Mouse (Mus musculus): Measurements from ENCODE around the gene Mapk1ip1. TPM values are rescaled to one million over a fixed set of nuclear protein-coding genes. Genes with fewer than 3 reads are reported as not detected.

Mapk1ip1 gene
- polyA plus RNA-seq, 1 experiment from 2014 or later, result 3.0 TPM

DNA sequence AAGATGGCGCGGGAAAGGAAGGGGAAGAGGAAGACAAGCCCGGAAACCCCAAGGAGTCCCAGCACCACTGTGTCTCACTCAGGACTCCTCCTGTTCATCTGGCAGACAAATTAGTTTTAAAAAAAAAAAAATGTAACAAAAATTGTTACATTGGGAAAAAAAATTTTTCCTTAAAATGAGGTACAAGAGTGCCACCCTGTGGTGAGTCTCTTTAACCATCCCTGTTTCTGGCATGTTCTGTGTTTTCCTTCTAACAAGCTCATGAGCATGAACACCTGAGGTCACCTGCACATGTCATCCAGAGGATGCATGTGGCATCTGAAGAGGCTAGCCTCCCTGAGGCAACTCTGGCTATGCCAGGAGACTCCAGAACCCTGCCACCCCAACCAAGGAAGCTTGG, 11.0 kb downstream of the Mapk1ip1 start:
- Histone ChIP-seq H3K4me1 (replicated peaks) (no peaks in the 10 kb centered on the region), H3K9me3 (replicated peaks) (no peaks in the 10 kb centered on the region), H3K9ac (no peak overlapping the region), H3K4me3 (replicated peaks) (no peak overlapping the region), H3K36me3 (replicated peaks) (0 out of 2 replicates have a peak, but pooled peaks cover 4% of the 10 kb centered on the region), H3K27ac (replicated peaks) (no peak overlapping the region), H3K27me3 (no peaks in the 10 kb centered on the region), H3K4me2 (no peak overlapping the region)
- ATAC-seq (ENCODE audit: insufficient read depth), result no peak
- 50% methylated on average over 2 of the region's 3 CpGs for WGBS (ENCODE audit: insufficient replicate concordance)

DNA sequence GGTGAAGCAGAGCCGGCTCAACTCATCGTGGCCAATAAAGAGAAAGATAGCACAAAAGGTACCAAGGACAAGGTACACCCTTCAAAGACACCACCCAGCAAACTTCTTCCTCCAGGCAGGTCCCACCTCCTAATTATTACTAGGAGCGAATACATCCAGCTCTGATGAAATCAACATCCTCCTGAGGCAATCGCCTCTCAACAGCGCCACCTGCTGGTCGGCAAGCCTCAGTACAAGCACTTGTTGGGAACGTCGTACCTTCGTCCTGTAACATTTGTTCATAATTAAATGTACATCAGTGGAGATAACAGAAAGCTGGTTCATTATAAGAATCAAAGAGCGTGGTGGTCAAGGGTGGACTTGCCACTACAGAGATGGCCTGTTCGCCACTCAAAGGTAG, 18.3 kb downstream of the Mapk1ip1 start:
- ATAC-seq (ENCODE audit: insufficient read depth), result no peak
- H3K27ac ChIP-seq (replicated peaks), result no peak overlapping the region
- H3K27me3 ChIP-seq, result no peaks in the 10 kb centered on the region
- H3K36me3 ChIP-seq (replicated peaks), result no peaks in the 10 kb centered on the region
- WGBS (ENCODE audit: insufficient replicate concordance), result 12% methylated on average over 11 of the region's 11 CpGs
- no peak overlapping the region for H3K4me3 ChIP-seq (replicated peaks)
- no peaks in the 10 kb centered on the region for H3K4me1 ChIP-seq (replicated peaks)
- no peak overlapping the region for H3K9ac ChIP-seq
- no peaks in the 10 kb centered on the region for H3K9me3 ChIP-seq (replicated peaks)
- H3K4me2 ChIP-seq, result no peak overlapping the region

DNA sequence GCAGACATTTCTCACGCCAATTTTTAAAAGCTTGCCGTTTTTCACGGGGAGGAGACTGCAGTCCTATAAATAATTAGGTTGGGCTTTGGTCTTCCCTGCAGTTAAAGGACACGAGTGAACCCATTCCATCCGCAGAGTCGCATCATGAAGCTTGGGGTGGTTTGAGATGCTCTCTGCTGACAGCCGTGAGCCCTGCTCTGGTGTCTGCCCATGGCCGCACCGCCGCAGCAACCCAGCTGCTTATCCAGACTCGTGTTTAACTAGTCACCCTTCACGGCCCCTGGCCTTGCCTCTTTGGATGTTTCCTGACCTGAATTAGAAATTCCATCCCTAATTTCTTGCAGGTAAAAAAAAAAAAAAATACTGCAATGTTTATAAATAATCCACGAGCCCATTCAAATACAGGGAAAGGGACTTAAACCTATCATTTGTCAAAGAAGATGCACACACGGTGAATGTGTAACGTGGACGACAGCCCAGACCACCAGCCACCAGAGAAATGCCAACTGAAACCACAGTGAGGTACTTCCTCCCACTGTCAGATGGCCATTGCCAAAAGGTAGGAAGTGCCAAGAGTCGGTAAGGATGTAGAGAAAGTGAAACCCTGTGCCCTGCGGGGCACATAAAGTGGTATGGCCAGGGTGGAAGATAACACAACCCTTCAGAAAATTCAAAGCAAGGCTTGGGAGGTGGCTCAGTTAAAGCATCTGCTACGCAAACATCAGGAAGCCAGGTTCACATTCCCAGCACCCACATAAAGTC, 20.9 kb downstream of the Mapk1ip1 start:
- no peaks in the 10 kb centered on the region for H3K9me3 ChIP-seq (replicated peaks)
- no peaks in the 10 kb centered on the region for H3K36me3 ChIP-seq (replicated peaks)
- no peak overlapping the region for H3K27ac ChIP-seq (replicated peaks)
- no peak overlapping the region for H3K4me2 ChIP-seq
- no peaks in the 10 kb centered on the region for H3K27me3 ChIP-seq
- H3K4me3 ChIP-seq (replicated peaks), result no peak overlapping the region
- no peak for ATAC-seq (ENCODE audit: insufficient read depth)
- 62% methylated on average over 19 of the region's 19 CpGs for WGBS (ENCODE audit: insufficient replicate concordance)
- no peaks in the 10 kb centered on the region for H3K4me1 ChIP-seq (replicated peaks)
- no peak overlapping the region for H3K9ac ChIP-seq

DNA sequence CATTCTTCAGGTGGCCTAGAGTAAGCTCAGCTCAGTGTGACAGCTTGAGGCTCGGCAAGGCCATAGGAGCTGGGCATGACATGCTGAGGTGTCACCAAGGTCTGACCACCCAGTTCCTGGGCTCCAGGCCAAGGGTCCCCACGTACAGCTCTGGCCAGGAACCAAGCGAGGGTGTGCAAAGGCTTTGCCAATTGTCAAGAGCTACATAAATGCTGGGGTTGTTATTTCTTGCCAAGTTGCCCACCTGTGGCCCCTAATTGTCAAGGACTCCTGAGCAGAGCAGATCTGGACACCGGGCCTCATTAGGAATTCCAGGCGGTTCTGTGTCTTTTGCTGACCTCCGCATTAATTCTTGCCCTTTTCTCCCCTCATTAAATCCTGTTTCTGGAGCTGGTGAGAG, 21.6 kb downstream of the Mapk1ip1 start:
- no peak for ATAC-seq (ENCODE audit: insufficient read depth)
- H3K36me3 ChIP-seq (replicated peaks), result no peaks in the 10 kb centered on the region
- no peaks in the 10 kb centered on the region for H3K27me3 ChIP-seq
- no peak overlapping the region for H3K27ac ChIP-seq (replicated peaks)
- H3K9ac ChIP-seq, result no peak overlapping the region
- H3K4me2 ChIP-seq, result no peak overlapping the region
- H3K4me1 ChIP-seq (replicated peaks), result no peaks in the 10 kb centered on the region
- H3K9me3 ChIP-seq (replicated peaks), result no peaks in the 10 kb centered on the region
- H3K4me3 ChIP-seq (replicated peaks), result no peak overlapping the region
- 65% methylated on average over 6 of the region's 6 CpGs for WGBS (ENCODE audit: insufficient replicate concordance)

DNA sequence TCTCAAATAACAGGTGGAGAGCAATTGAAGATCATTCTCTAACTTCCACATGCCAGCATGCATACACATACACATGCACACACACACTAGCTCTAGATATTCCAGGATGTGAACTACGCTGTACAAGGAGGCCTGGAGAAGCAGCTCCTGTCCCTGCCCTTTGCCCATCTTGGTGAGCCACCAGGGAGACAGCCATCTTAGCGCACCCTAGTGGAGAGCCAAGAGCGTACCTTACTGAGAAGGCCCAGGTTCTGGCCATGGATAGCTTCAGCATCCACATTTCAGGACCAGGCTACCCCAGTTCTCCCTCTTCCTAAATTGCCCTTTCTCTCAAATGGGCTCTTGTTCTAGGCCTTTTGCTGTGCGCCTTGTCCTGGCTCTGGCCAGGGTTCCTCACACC, 27.8 kb downstream of the Mapk1ip1 start:
- no peaks in the 10 kb centered on the region for H3K9me3 ChIP-seq (replicated peaks)
- ATAC-seq (ENCODE audit: insufficient read depth), result no peak

DNA sequence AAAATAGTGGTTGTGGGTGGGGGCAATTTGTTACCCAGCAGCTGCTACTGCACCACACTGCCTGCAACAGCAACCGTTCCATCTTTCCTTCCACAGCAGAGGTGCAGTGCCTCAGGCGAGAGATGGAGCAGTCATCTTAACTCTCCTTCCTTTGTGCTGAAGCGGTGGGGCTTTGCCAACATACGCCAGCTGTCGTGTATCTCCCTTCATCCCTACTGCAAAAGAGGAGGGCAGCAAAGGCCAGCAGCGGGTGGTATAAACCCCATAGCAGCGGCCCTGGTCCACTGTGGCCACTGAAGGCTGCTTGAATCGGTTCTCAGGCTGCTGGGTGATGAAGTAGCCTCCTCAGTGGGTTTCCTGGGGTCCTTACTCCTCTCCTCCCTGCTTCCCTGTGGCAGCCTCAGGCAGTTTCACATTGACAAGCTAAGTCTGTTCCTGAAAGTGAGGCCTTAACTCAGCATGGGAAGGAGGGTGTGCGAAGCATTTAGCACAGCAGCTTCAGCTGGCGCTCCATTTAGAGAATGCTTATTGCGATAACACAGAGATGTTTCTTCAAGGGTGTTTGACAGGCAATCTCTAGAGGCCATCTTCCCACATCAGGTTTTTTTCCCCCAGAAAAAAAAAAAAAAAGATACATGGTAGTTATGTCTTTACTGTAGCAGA, 32.7 kb downstream of the Mapk1ip1 start:
- Histone ChIP-seq H3K9me3 (replicated peaks) (no peaks in the 10 kb centered on the region), H3K27ac (replicated peaks) (no peak overlapping the region), H3K27me3 (no peaks in the 10 kb centered on the region), H3K4me3 (replicated peaks) (no peak overlapping the region), H3K4me1 (replicated peaks) (no peaks in the 10 kb centered on the region), H3K36me3 (replicated peaks) (no peaks in the 10 kb centered on the region), H3K9ac (no peak overlapping the region), H3K4me2 (no peak overlapping the region)
- ATAC-seq (ENCODE audit: insufficient read depth), result no peak
- WGBS (ENCODE audit: insufficient replicate concordance), result 68% methylated on average over 11 of the region's 11 CpGs

More for the DNA sequence above, 27.8 kb downstream of the Mapk1ip1 start:
- Histone ChIP-seq H3K4me2 (no peak overlapping the region), H3K9ac (no peak overlapping the region), H3K27ac (replicated peaks) (no peak overlapping the region), H3K4me1 (replicated peaks) (no peaks in the 10 kb centered on the region), H3K36me3 (replicated peaks) (no peaks in the 10 kb centered on the region), H3K4me3 (replicated peaks) (no peak overlapping the region), H3K27me3 (no peaks in the 10 kb centered on the region)
- 47% methylated on average over 4 of the region's 4 CpGs for WGBS (ENCODE audit: insufficient replicate concordance)

DNA sequence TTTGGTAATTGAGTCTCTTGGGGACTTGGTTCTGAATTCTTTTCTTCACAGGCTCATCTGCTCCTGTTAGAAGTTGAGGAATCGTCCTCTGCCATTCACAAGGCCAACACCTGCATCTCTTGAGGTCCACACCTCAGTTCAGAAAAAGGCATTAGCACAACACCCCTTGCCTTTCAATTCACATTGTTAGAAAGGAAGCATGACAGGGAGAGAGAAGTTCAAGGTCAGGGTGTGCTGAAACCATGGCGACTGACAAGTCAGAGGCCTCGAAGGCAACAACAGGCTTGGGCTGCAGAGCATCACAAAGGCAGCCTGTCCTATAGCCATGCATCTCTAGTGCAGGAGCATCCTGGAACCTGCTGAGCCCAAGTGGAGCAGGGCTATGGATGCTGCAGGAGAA, 38.9 kb downstream of the Mapk1ip1 start:
- Histone ChIP-seq H3K9me3 (replicated peaks) (no peaks in the 10 kb centered on the region), H3K27me3 (no peaks in the 10 kb centered on the region), H3K36me3 (replicated peaks) (no peaks in the 10 kb centered on the region), H3K4me2 (no peak overlapping the region), H3K4me1 (replicated peaks) (no peaks in the 10 kb centered on the region), H3K27ac (replicated peaks) (no peak overlapping the region), H3K4me3 (replicated peaks) (no peak overlapping the region), H3K9ac (no peak overlapping the region)
- ATAC-seq (ENCODE audit: insufficient read depth), result no peak
- WGBS (ENCODE audit: insufficient replicate concordance), result 58% methylated on average over 3 of the region's 3 CpGs

DNA sequence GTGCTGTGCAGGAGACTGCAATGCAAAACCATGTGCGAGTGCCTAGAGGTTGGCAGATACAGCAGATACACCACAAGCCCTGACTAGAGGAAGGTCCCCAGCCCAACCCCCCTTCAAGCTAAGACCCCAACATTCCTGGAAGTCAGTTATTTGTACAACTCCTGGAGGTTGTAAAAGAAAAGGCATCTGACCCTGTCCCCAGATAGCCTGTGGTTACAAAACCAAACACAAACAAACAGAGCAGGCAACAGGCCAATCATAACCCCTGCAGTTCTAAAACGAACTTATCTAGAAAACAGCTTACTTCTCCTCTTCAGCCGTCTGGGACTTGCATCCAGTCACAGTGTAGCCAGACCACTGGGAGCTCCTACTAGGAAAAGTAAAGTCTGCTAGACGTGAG, 42.7 kb downstream of the Mapk1ip1 start:
- WGBS (ENCODE audit: insufficient replicate concordance), result 15% methylated on average over 4 of the region's 4 CpGs
- Histone ChIP-seq H3K9ac (no peak overlapping the region), H3K27ac (replicated peaks) (no peak overlapping the region), H3K36me3 (replicated peaks) (no peaks in the 10 kb centered on the region), H3K27me3 (no peaks in the 10 kb centered on the region), H3K9me3 (replicated peaks) (no peaks in the 10 kb centered on the region), H3K4me3 (replicated peaks) (no peak overlapping the region), H3K4me2 (no peak overlapping the region), H3K4me1 (replicated peaks) (no peaks in the 10 kb centered on the region)
- no peak for ATAC-seq (ENCODE audit: insufficient read depth)

DNA sequence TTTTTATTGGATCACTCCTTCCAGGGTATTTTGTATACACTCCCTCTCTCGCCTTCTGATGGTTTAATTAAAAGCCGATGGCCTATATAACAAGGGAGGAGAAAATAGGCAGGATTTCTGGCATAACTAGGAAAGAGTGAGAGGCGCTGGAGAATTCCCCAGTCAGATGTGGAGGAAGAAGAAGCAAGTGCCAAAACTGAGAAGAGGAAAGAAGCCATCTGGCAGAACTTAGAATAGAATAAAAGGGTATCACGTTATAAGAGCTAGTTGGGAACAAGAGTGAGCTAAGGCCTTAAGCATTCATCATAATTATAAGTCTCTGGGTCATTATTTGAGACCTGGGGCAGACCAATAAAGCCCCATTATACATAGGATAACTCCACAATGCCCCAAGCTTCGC, 58.0 kb downstream of the Mapk1ip1 start:
- Histone ChIP-seq H3K36me3 (replicated peaks) (no peaks in the 10 kb centered on the region), H3K27ac (replicated peaks) (no peak overlapping the region), H3K27me3 (no peaks in the 10 kb centered on the region), H3K4me1 (replicated peaks) (no peaks in the 10 kb centered on the region), H3K9ac (no peak overlapping the region), H3K4me2 (no peak overlapping the region), H3K4me3 (replicated peaks) (no peak overlapping the region), H3K9me3 (replicated peaks) (no peaks in the 10 kb centered on the region)
- WGBS (ENCODE audit: insufficient replicate concordance), result 55% methylated on average over 5 of the region's 5 CpGs
- ATAC-seq (ENCODE audit: insufficient read depth), result no peak

Other genes starting within 250 kb of the Mapk1ip1 start
- gene Ppp2r2d, start 194 bp downstream of the Mapk1ip1 start, polyA plus RNA-seq (2015; fragmentation: Nextera tagmentation; extraction: Ambion mirVana), result 13.9 and 14.0 TPM in 2 replicates
- 119 and 126 TPM in 2 replicates for gene Bnip3, start 63.2 kb upstream of the Mapk1ip1 start, polyA plus RNA-seq (2015; fragmentation: Nextera tagmentation; extraction: Ambion mirVana)
- gene Jakmip3, start 94.5 kb upstream of the Mapk1ip1 start, polyA plus RNA-seq (2015; fragmentation: Nextera tagmentation; extraction: Ambion mirVana), result not detected in 2 replicates
- 0.21 and 0.36 TPM in 2 replicates for gene Dpysl4, start 239.7 kb upstream of the Mapk1ip1 start, polyA plus RNA-seq (2015; fragmentation: Nextera tagmentation; extraction: Ambion mirVana)